Mouse (Mus musculus) cerebellum, adult 2 months (tissue): ENCODE measurements around the gene Pcmtd2. TPM values are rescaled to one million over a fixed set of nuclear protein-coding genes. Genes with fewer than 3 reads are reported as not detected.

Experiments used
- DNase-seq, 2 experiments: peaks; one replicate each; pipeline ENCODE4 v3.0.0; 2021
- H3K27ac ChIP-seq: fragments of 200-500 bp; 2 replicates; pipeline ENCODE4 v1.5.1; 2012; ENCODE audit warnings: low read length, control low read depth, inconsistent platforms; ENCODE audit not compliant: insufficient read depth
- H3K27me3 ChIP-seq: fragments of 200-500 bp; 2 replicates; pipeline ENCODE4 v1.6.1; 2012; ENCODE audit warnings: inconsistent platforms, mild to moderate bottlenecking, low read length, moderate library complexity; ENCODE audit not compliant: control insufficient read depth, insufficient read depth
- H3K4me1 ChIP-seq: fragments of 200-500 bp; 2 replicates; pipeline ENCODE4 v1.6.1; 2011; ENCODE audit warnings: low read length; ENCODE audit not compliant: control insufficient read depth, insufficient read depth
- H3K4me3 ChIP-seq: fragments of 200-500 bp; replicated peaks from 2 replicates; pipeline ENCODE3; 2011; ENCODE audit warnings: mild to moderate bottlenecking, low read depth, low read length, control low read depth; ENCODE audit not compliant: insufficient read depth
- CTCF ChIP-seq: fragments of 200-500 bp; IDR thresholded peaks from 2 replicates; pipeline ENCODE4 v1.5.1; 2011; ENCODE audit warnings: low read depth, mild to moderate bottlenecking, control low read depth, low read length, moderate library complexity, borderline replicate concordance; ENCODE audit not compliant: insufficient read depth
- POLR2A ChIP-seq: fragments of 200-500 bp; IDR thresholded peaks from 2 replicates; pipeline ENCODE4 v1.6.1; 2011; ENCODE audit warnings: low read length, control low read depth, borderline replicate concordance; ENCODE audit not compliant: insufficient read depth
- WGBS: fragments of 180-500 bp; shearing (Covaris S2); methylation state at CpG from one replicate; pipeline ENCODE4 v1.1.7; 2018; 5-methylcytosine and 5-hydroxymethylcytosine counted together
- polyA plus RNA-seq: library from polyadenylated mRNA; depleted of rRNA; stranded (reverse); fragments of >200 nt; gene quantifications from 2 replicates; pipeline ENCODE4 v1.2.3, GENCODE M21; 2012; rRNA removed

Pcmtd2 gene
- polyA plus RNA-seq, 1 experiment, result 94.1 TPM

DNA sequence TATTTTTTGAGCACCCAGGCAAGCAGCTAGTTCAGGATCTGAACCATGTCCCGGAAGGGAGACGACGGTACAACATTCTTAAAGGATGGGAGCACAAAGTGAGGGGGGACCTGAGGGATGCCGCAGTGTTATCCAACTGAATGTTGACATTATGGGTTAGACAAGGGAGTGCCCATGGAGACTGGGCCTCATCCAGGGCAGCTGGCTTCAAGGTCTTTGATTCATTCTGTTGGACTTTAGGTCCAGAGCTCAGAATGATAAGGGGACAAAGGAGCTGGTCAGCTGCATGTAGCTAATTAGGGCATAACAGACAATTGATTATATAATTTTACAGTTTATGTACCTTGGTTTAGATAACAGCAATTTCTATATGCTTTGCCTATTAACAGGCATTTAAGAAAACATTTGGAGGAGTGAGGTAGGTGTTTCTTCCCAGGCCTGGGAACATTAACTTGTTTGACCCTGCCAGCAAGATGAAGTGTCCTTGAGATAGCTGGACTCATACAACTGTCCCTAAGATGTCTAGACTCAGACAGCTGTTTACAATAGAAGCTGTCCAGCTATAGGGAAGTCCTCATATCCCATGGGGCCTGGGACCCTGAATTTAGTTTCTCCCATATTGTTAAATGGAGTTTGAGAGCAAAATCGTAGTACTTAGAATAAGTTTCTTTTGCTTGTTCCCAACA lies 8.2 kb downstream of the Pcmtd2 start:
- WGBS, result 88% methylated on average over 5 of the region's 5 CpGs

DNA sequence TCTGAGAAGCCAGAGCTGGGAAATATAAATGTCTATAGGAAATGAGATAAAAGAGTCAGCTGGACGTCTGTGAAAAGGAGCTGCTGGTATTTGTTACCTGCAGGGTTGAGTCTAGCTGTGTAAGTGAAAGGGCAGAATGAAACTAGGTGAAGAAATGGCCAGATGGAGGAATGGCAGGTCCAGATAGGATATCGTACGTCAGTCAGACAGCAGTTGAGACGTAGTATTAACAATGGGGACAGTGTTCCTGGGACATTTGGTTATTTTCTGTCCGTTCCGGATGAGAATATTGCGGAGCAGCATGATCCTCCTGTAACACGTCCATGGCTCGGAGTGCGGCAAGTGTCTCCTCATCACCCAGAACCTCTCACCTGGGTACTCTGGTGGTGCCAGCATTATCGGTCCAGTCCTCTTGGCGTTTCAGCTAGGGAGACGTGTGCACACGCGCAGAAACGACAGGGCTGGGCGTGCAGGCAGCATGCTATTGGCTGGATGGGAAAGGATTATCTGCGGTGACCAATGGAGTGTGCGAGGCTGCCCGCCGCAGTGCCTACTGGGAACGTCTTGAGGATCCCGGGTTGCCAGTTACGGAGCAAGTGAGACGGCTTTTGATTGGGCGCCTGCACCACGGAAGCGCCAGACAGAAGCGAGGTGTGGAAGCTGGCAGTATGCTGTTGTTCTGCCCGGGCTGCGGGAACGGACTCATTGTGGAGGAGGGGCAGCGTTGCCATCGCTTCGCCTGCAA lies 26.3 kb downstream of the Pcmtd2 start, which contains the start of gene Polr3k:
TSS of gene Polr3k (plus strand) at position 547 of the 745 bp plus-strand sequence.
- WGBS, result under 1% methylated on average over 35 of the region's 35 CpGs
- Histone ChIP-seq H3K27me3 (no peaks in the 10 kb centered on the region), H3K4me1 (peaks cover 6% of the 10 kb centered on the region; the same call in 1 of the 2 replicates), H3K27ac (peak within 1 kb of the TSS; percentile 34; the same call in 1 of the 2 replicates), H3K4me3 (peak within 1 kb of the TSS; percentile 81)
- DNase-seq, result peak; percentile 94 to 98
- peak; percentile 90; the same call in 1 of the 2 replicates for TF ChIP-seq POLR2A
- no peak for TF ChIP-seq CTCF

More for the DNA sequence above, 8.2 kb downstream of the Pcmtd2 start:
- peaks cover 6% of the 10 kb centered on the region for H3K4me1 ChIP-seq
- no peaks in the 10 kb centered on the region for H3K27me3 ChIP-seq
- H3K27ac ChIP-seq, result no peak overlapping the region
- no peak overlapping the region for H3K4me3 ChIP-seq
- no peak for TF ChIP-seq POLR2A
- TF ChIP-seq CTCF, result no peak
- no peak for DNase-seq

DNA sequence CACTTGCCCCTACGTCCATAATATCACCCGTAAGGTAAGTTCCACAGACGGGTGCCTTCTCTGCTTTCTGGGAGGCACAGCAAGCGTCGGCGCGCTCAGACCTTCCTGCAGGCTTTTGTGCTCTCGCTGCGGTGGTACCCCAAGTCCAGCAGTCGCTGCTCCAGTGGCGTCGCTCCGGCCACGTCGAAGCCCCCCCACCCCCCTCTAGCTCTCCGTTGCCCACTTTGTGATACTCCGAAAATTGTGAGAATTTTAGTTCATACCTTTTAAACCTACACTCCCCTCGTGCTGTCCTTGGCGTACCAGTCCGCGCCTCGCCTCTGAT lies 26.8 kb downstream of the Pcmtd2 start:
- TF ChIP-seq POLR2A, result no peak
- TF ChIP-seq CTCF, result no peak
- no peaks in the 10 kb centered on the region for H3K27me3 ChIP-seq
- H3K4me3 ChIP-seq, result peak overlapping the region; percentile 81
- under 1% methylated on average over 22 of the region's 22 CpGs for WGBS
- H3K27ac ChIP-seq, result peak overlapping the region; percentile 23; the same call in 1 of the 2 replicates
- no peak for DNase-seq
- peaks cover 6% of the 10 kb centered on the region; the same call in 1 of the 2 replicates for H3K4me1 ChIP-seq

DNA sequence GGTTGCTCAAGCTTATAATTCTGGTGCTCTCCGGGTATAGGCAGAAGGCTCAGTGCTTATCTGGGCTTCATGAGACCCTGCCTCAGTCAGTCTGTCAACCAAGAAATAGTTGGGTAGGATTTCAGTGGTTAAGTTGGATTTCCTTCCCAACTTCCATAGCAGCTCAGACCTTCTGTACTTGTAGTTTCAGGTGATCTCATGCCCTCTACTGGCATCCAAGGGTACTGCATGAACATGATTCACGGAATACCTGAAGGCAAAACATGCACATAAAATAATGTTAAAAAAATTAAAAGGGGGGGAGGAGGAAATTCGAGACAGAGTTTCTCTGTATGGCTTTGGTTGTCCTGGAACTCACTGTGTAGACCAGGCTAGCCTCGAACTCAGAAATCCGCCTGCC lies 29.3 kb downstream of the Pcmtd2 start:
- Histone ChIP-seq H3K27ac (no peak overlapping the region), H3K27me3 (no peaks in the 10 kb centered on the region), H3K4me3 (no peak overlapping the region), H3K4me1 (peaks cover 6% of the 10 kb centered on the region; the same call in 1 of the 2 replicates)
- 47% methylated on average over 5 of the region's 5 CpGs for WGBS
- TF ChIP-seq CTCF (peak; percentile 58; the same call in 1 of the 2 replicates), POLR2A (no peak)
- peak; percentile 73 to 79 for DNase-seq

DNA sequence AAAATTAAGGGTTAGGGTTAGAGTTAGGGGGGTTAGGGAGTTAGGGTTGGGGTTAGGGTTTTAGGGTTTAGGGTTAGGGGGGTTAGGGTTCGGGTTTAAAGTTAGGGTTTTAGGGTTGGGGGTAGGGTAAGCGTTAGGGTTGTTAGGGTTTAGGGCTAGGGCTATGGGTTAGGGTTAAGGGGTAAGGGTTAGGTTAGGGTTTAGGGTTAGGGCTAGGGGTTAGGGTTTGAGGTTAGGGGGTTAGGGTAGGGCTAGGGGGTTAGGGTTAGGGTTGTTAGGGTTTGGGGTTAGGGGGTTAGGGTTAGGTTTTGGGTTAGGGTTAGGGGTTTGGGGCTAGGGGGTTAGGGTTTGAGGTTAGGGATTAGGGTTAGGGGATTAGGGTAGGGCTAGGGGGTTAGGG lies 33.4 kb downstream of the Pcmtd2 start:
- H3K27me3 ChIP-seq, result no peaks in the 10 kb centered on the region

DNA sequence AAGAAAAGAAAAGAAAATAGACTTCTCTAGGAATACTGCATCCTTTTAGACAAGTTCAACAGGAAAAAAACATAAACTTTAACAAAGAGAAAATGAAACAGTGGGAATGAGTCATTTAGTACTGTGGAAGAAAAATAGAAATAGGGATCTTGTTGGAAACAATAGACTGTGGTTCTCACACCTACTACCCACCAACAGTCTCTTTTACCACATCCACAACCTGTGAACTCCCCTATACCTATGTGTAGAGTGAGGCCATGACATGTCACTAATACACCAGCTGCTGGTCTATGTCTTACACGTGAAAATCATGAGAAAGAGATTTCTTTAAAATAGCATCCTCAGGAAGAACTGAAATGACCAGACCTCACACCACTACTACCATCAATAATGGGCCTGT lies 41.2 kb downstream of the Pcmtd2 start:
- TF ChIP-seq POLR2A (no peak), CTCF (no peak)
- Histone ChIP-seq H3K27me3 (no peaks in the 10 kb centered on the region), H3K4me1 (no peaks in the 10 kb centered on the region), H3K27ac (no peak overlapping the region), H3K4me3 (no peak overlapping the region)
- WGBS, result 94% methylated on average over 1 of the region's 1 CpGs
- DNase-seq, result no peak

More for the DNA sequence above, 33.4 kb downstream of the Pcmtd2 start:
- TF ChIP-seq POLR2A, result no peak
- TF ChIP-seq CTCF, result no peak
- H3K27ac ChIP-seq, result no peak overlapping the region
- no peaks in the 10 kb centered on the region for H3K4me1 ChIP-seq
- H3K4me3 ChIP-seq, result no peak overlapping the region
- WGBS, result 99% methylated on average over 2 of the region's 2 CpGs
- no peak for DNase-seq

DNA sequence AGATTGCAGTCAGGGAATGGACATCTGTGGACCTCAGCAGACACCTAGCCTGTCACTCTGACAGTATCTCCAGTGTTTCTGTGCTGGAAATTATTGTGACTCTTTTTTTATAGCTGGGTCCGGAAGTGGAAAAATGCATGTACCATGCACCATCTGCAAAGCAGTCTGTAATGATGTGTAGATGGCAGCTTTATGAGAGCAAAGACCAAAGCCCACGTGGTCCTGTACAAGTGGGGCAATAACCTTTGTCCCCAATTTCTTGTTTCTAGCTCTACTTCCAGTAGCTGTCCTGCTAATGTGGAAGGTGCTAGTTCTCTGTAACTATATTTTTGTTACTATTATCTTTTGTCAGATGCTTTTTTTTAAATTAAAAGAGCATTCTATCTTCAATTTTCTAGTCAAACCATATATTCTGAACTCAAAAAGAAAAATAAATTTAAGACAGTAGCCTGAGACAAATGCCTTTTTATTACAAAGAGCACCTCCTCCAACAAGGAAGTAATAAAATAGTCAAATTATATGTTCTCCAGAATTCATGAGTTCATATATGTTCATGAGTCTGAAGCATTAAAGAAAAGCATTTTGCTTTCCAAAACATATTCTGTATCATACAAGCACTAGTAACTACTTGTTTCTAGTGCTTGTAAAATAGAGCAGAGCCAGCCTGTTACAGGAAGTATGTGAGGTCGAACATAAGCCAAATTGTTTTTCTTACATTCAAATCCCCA lies 45.5 kb downstream of the Pcmtd2 start:
- Histone ChIP-seq H3K27me3 (no peaks in the 10 kb centered on the region), H3K27ac (no peak overlapping the region), H3K4me1 (no peaks in the 10 kb centered on the region), H3K4me3 (no peak overlapping the region)
- no peak for TF ChIP-seq CTCF
- no peak for TF ChIP-seq POLR2A
- WGBS, result 88% methylated on average over 3 of the region's 3 CpGs
- DNase-seq, result no peak

Other genes with a start within 250 kb of the Pcmtd2 start
- 44.2 and 44.6 TPM in 2 replicates for gene Prpf6, start 246.0 kb upstream of the Pcmtd2 start, polyA plus RNA-seq
- gene Zfp512b, start 245.1 kb upstream of the Pcmtd2 start, polyA plus RNA-seq, result 55.5 and 55.6 TPM in 2 replicates
- gene Samd10, start 238.6 kb upstream of the Pcmtd2 start, polyA plus RNA-seq, result 61.0 and 62.2 TPM in 2 replicates
- gene Gm29797, start 180.8 kb upstream of the Pcmtd2 start, polyA plus RNA-seq, result 0.21 and 0.26 TPM in 2 replicates
- gene Sox18, start 166.2 kb upstream of the Pcmtd2 start, polyA plus RNA-seq, result 15.1 and 17.8 TPM in 2 replicates
- gene Tcea2, start 157.5 kb upstream of the Pcmtd2 start, polyA plus RNA-seq, result 128 and 138 TPM in 2 replicates
- gene Rgs19, start 143.9 kb upstream of the Pcmtd2 start, polyA plus RNA-seq, result 29.2 and 30.6 TPM in 2 replicates
- gene Lkaaear1, start 139.4 kb upstream of the Pcmtd2 start, polyA plus RNA-seq, result not detected in 2 replicates
- 28.6 and 35.1 TPM in 2 replicates for gene Oprl1, start 122.8 kb upstream of the Pcmtd2 start, polyA plus RNA-seq
- gene Myt1, start 74.5 kb upstream of the Pcmtd2 start, polyA plus RNA-seq, result 44.2 and 47.5 TPM in 2 replicates
- 34.8 and 37.0 TPM in 2 replicates for gene Polr3k, start 26.5 kb downstream of the Pcmtd2 start, polyA plus RNA-seq
- not detected in 2 replicates for gene Gm14496, start 153.3 kb downstream of the Pcmtd2 start, polyA plus RNA-seq